Mouse (Mus musculus): Measurements from ENCODE around the gene Clstn1.

- no peak for TF ChIP-seq CTCF (IDR thresholded peaks at IDR 0.05; ENCODE audit: low read depth)
- TF ChIP-seq EP300 (IDR thresholded peaks at IDR 0.05; ENCODE audit: low read depth) = no peak
These were observed 1.0 kb upstream of the Clstn1 start for GRCm38 (mm10) chr4:149585236-149585635.

Measured in liver, embryonic 14.5 days (tissue).